Mouse (Mus musculus): Measurements from ENCODE around the gene Lzic. TPM values are rescaled to one million over a fixed set of nuclear protein-coding genes. Genes with fewer than 3 reads are reported as not detected.

Lzic gene
- total RNA-seq (2023), result 19.8 TPM

DNA sequence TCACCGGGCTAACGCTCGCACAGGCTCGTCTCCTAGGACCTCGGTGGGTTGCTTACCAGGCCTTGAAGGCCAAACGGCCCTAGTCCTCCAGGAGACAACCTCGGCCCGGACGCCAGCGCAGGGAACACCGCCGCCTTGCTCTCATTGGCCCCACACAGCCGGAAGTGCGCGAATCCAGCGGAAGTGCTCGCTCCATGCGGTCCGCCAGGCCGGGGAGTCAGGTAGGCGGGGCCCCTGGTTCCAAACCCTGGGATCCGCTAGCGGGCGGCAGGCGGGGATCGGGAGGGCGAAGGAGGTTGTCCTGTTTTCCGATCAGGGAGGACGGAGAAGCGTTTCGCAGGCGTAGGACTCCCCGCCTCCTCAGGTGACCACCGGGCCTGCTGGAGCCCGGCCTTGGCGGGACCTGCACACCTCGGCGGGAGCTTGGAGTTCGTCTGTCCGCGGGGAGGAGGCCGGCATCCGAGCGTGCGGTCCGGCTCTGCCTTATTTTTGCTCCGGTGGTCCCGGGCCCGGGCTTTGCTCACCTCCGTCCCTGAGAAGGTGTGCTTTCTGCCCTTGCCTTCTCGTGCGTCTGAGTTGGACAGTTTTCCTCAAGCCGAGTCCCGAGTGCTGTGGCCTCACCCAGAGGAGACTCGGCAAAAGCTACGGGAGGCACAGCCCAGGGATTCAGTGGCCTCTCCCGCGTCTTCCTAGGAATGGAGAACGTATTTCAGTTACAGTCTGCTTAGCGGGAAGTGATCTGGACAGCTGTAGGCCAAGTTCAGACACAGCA, at the start of gene Lzic, which contains the start of gene Nmnat1:
Gene Lzic (plus strand): TSS at position 177 of the 772 bp plus-strand sequence.
Gene Nmnat1 (minus strand): TSS at position 150 of the 772 bp plus-strand sequence.

DNA sequence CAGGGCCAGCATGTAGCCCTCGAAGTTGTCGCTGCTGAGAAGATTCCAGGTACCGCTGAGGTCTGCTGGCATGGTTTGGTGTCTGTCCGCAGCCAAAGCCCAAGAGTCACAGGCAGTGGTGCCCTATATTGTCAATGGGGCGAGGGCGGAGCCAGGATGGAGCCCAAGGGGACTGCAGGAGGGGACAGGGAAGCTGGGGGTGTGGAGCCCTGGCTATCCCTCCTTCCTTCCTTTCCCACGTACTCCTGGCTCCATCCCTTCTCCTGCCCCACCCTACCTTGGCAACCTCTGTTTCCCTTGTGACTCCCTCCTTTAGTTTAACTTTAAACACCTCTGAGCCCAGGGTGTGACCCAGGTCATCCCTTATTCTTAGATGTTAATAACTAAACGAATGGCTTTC, 30.1 kb upstream of the Lzic start, which contains the start of gene Rbp7:
Gene Rbp7 (minus strand): TSS at position 100 of the 400 bp plus-strand sequence.

DNA sequence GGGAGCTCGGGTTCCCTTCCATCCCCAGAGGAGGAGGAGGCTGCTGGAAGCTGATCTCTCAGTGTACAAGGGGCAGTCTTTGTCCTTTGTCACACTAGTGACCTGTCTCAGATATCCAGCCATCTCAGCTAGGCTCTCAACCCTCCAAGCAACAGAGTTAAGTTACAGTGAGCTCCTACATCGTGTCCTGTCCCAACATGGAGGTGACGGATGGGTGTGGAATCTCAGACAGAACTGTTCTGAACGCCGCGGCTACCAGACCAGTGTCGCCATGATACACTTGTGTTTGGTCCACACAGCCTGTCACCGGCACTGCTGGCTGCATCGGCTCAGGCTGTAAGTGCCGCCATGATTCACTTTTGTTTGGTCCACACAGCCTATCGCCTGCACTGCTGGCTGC, 8.0 kb upstream of the Lzic start, which contains the start of gene Tmem274:
Gene Tmem274 (plus strand): TSS at position 301 of the 400 bp plus-strand sequence.

DNA sequence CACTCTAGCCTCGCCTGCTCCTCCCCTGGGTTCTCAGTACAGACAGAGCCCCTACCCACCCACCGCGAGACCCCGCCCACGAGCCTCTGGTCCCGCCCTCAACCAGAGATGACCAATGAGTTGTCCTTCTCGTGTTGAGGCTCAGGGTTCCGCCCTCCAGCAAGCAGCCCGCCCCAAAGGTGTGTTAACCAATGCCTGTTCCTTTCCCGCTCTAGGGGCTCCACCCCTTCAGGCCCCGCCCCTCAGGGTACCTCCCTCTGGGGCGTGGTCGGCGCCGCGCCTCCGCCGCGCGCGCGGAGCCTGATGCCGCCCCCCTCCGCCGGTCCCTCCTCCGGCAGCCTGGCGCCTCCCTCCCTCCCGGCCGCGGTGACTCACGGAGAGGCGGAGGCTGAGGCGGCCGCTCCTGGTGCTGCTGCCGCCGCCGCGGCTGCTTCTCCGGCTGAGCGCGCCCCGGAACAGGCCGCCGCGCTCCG, 32.9 kb downstream of the Lzic start, which contains the start of gene Ctnnbip1:
Gene Ctnnbip1 (plus strand): TSS at position 369 of the 473 bp plus-strand sequence.

Other genes with a start within 250 kb of the Lzic start
- 36.1 TPM for gene Kif1b, start 177.5 kb upstream of the Lzic start, total RNA-seq (2023)
- gene Ube4b, start 58.5 kb upstream of the Lzic start, total RNA-seq (2023), result 75.0 TPM
- gene Rbp7, start 30.3 kb upstream of the Lzic start, total RNA-seq (2023), result not detected
- gene Tmem274, start 7.9 kb upstream of the Lzic start, total RNA-seq (2023), result not detected
- gene Nmnat1, start within 50 bp of the Lzic start, total RNA-seq (2023), result 6.1 TPM
- gene Ctnnbip1, start 33.0 kb downstream of the Lzic start, total RNA-seq (2023), result 0.37 TPM
- 10.1 TPM for gene Clstn1, start 101.2 kb downstream of the Lzic start, total RNA-seq (2023)
- gene Pik3cd, start 217.3 kb downstream of the Lzic start, total RNA-seq (2023), result 636 TPM

Data from CD8-positive naive resting alpha-beta T cell, adult 57 days (primary cell).